Mouse (Mus musculus): Measurements from ENCODE around the gene Strn4.

Gene Strn4

GRCm38 (mm10) chr7:16810920-16811648 is 4.6 kb upstream of the Strn4 start:
- DNase-seq (ENCODE audit: low spot score) = peak; percentile 75

- no peak for DNase-seq (ENCODE audit: low spot score)
Observed at GRCm38 (mm10) chr7:16811649-16812070, 4.0 kb upstream of the Strn4 start.

- DNase-seq (ENCODE audit: low spot score) = no peak
Observed at GRCm38 (mm10) chr7:16812505-16812904, 3.2 kb upstream of the Strn4 start.

GRCm38 (mm10) chr7:16816078-16816474 is 387 bp downstream of the Strn4 start:
- peak; percentile 87 for DNase-seq (ENCODE audit: low spot score)

GRCm38 (mm10) chr7:16816475-16817122 is 910 bp downstream of the Strn4 start, which contains the start of gene Fkrp:
Gene Fkrp (minus strand): TSS chr7:16816732.
- DNase-seq (ENCODE audit: low spot score) = peak; percentile 77

- DNase-seq (ENCODE audit: low spot score) = no peak
Observed at GRCm38 (mm10) chr7:16817693-16818092, 2.0 kb downstream of the Strn4 start.

- no peak for DNase-seq (ENCODE audit: low spot score)
Observed at GRCm38 (mm10) chr7:16819794-16820193, 4.1 kb downstream of the Strn4 start.

- DNase-seq (ENCODE audit: low spot score) = no peak
Observed at GRCm38 (mm10) chr7:16820271-16820763, 4.6 kb downstream of the Strn4 start.

- DNase-seq (ENCODE audit: low spot score) = no peak
Observed at GRCm38 (mm10) chr7:16821091-16821490, 5.4 kb downstream of the Strn4 start.

- no peak for DNase-seq (ENCODE audit: low spot score)
Observed at GRCm38 (mm10) chr7:16821669-16822101, 6.0 kb downstream of the Strn4 start.

GRCm38 (mm10) chr7:16823734-16824133 is 8.0 kb downstream of the Strn4 start:
- DNase-seq (ENCODE audit: low spot score) = no peak

GRCm38 (mm10) chr7:16825785-16826184 is 10.1 kb downstream of the Strn4 start:
- no peak for DNase-seq (ENCODE audit: low spot score)

- no peak for DNase-seq (ENCODE audit: low spot score)
Observed at GRCm38 (mm10) chr7:16826571-16826970, 10.9 kb downstream of the Strn4 start.

GRCm38 (mm10) chr7:16827274-16827673 is 11.6 kb downstream of the Strn4 start:
- DNase-seq (ENCODE audit: low spot score) = no peak

GRCm38 (mm10) chr7:16830449-16830848 is 14.8 kb downstream of the Strn4 start:
- DNase-seq (ENCODE audit: low spot score) = no peak

- DNase-seq (ENCODE audit: low spot score) = no peak
Observed at GRCm38 (mm10) chr7:16837916-16838803, 22.5 kb downstream of the Strn4 start.

- DNase-seq (ENCODE audit: low spot score) = no peak
Observed at GRCm38 (mm10) chr7:16838804-16839426, 23.2 kb downstream of the Strn4 start.

GRCm38 (mm10) chr7:16839427-16840108 is 23.9 kb downstream of the Strn4 start:
- DNase-seq (ENCODE audit: low spot score) = no peak

GRCm38 (mm10) chr7:16840109-16840491 is 24.4 kb downstream of the Strn4 start:
- DNase-seq (ENCODE audit: low spot score) = no peak

- no peak for DNase-seq (ENCODE audit: low spot score)
Observed at GRCm38 (mm10) chr7:16841078-16841477, 25.4 kb downstream of the Strn4 start.
